9 mouse cellular contexts compared by ENCODE assay signal in the genomic region with DNA sequence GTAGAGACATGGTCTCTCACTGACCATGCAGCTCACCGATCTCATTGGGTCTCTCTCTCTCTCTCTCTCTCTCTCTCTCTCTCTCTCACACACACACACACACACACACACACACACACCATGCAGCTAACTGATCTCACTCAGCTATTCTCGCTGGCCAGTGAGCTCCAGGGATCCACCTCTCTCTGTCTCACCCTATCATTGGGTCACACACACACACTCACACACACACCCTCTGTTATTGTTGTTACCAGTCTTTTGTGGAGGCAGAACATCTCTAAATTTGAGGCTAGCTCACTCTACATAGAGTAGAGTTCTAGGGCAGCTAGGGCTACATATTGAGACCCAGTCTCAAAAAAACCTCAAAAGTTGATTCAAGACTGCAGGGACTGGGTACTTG. TPM values are rescaled to one million over a fixed set of nuclear protein-coding genes. Genes with fewer than 3 reads are reported as not detected.
A peak's percentile ranks its signal among the peaks of the same experiment; 100 is the strongest.
DNase-seq lines count a peak whose midpoint lies in the region; ATAC-seq and TF ChIP-seq lines count a peak whose summit lies in the region.
"Had no signal": no experiment of that assay in that cellular context is flagged by ENCODE, and none has a peak within 500 bp of the region (broad histone marks: within the 10 kb centered on the region; RNA-seq: fewer than 3 reads in every experiment).

No protein-coding gene starts in this region.

- TF ChIP-seq CTCF in heart, adult 2 months (IDR thresholded peaks at IDR 0.05): no peak
- TF ChIP-seq CTCF in stomach, postnatal 0 days (IDR thresholded peaks at IDR 0.05; ENCODE audit: low read depth): no peak

- no peak for ATAC-seq in midbrain, embryonic 11.5 days (ENCODE audit: low FRiP score)
- no peak for ATAC-seq in liver, embryonic 13.5 days (ENCODE audit: low read depth)
- no peak for ATAC-seq in stomach, postnatal 0 days (ENCODE audit: low FRiP score, low TSS enrichment)
- ATAC-seq: activated CD4-positive, CD25-positive, alpha-beta regulatory T cell, adult 4 months had no signal

- no peak for TF ChIP-seq POLR2A in heart, adult 2 months (IDR thresholded peaks at IDR 0.05; ENCODE audit: insufficient read depth, low read depth, low read length)

- H3K4me1 ChIP-seq in heart, adult 2 months (ENCODE audit: control insufficient read depth, insufficient read depth, low read length): peaks cover 29% of the 10 kb centered on the region
- peaks cover 20% of the 10 kb centered on the region for H3K4me1 ChIP-seq in midbrain, embryonic 10.5 days
- H3K4me1 ChIP-seq in midbrain, embryonic 11.5 days (ENCODE audit: control insufficient read depth, insufficient read depth, low read length): peaks cover 10% of the 10 kb centered on the region
- H3K4me1 ChIP-seq in liver, embryonic 13.5 days (replicated peaks): peaks cover 73% of the 10 kb centered on the region
- peaks cover 4% of the 10 kb centered on the region; the same call in 1 of the 2 replicates for H3K4me1 ChIP-seq in stomach, postnatal 0 days (replicated peaks; ENCODE audit: control insufficient read depth, insufficient read depth)

- H3K27ac ChIP-seq in heart, adult 2 months: no peak overlapping the region
- H3K27ac ChIP-seq in midbrain, embryonic 10.5 days (replicated peaks): no peak overlapping the region
- no peak overlapping the region for H3K27ac ChIP-seq in midbrain, embryonic 11.5 days (ENCODE audit: low read depth, low read length)
- H3K27ac ChIP-seq in liver, embryonic 13.5 days: peak overlapping the region; percentile 95
- H3K27ac ChIP-seq in stomach, postnatal 0 days (replicated peaks): 0 out of 2 replicates have a peak overlapping the region, but pooled peaks have one; percentile 1

- no peaks in the 10 kb centered on the region for H3K9me3 ChIP-seq in midbrain, embryonic 10.5 days (replicated peaks)
- no peaks in the 10 kb centered on the region for H3K9me3 ChIP-seq in midbrain, embryonic 11.5 days (ENCODE audit: control insufficient read depth, low read length)
- H3K9me3 ChIP-seq in liver, embryonic 13.5 days (replicated peaks): no peaks in the 10 kb centered on the region
- H3K9me3 ChIP-seq in stomach, postnatal 0 days (ENCODE audit: control insufficient read depth, low read length): no peaks in the 10 kb centered on the region

- H3K4me3 ChIP-seq in heart, adult 2 months: no peak overlapping the region
- peak overlapping the region; percentile 92; the same call in 1 of the 2 replicates for H3K4me3 ChIP-seq in midbrain, embryonic 10.5 days
- no peak overlapping the region for H3K4me3 ChIP-seq in midbrain, embryonic 11.5 days (ENCODE audit: low read depth, low read length)
- H3K4me3 ChIP-seq in liver, embryonic 13.5 days (replicated peaks): peak overlapping the region; percentile 91
- H3K4me3 ChIP-seq in stomach, postnatal 0 days (ENCODE audit: low read depth, low read length): no peak overlapping the region

- 42% methylated on average over 2 of the region's 2 CpGs for WGBS in heart, adult 2 months
- 78% methylated on average over 2 of the region's 2 CpGs for WGBS in midbrain, embryonic 10.5 days
- 79% methylated on average over 2 of the region's 2 CpGs for WGBS in midbrain, embryonic 11.5 days
- 25% methylated on average over 2 of the region's 2 CpGs for WGBS in liver, embryonic 13.5 days (ENCODE audit: insufficient replicate concordance)
- 64% methylated on average over 2 of the region's 2 CpGs for WGBS in stomach, postnatal 0 days

- H3K79me2 ChIP-seq in heart, adult 2 months (replicated peaks; ENCODE audit: control insufficient read depth, insufficient read depth, low read length): peaks cover 8% of the 10 kb centered on the region

- no peak overlapping the region for H3K9ac ChIP-seq in heart, adult 2 months (ENCODE audit: low read depth, low read length)
- H3K9ac ChIP-seq in midbrain, embryonic 11.5 days (ENCODE audit: low read length): no peak overlapping the region; the same call in 1 of the 2 replicates
- H3K9ac ChIP-seq in liver, embryonic 13.5 days: peak overlapping the region; percentile 97
- no peak overlapping the region for H3K9ac ChIP-seq in stomach, postnatal 0 days (ENCODE audit: low read length)

- intact Hi-C loops in heart, adult 2 months (cut with DNase I): no loop called here

- no peak overlapping the region; the same call in 1 of the 2 replicates for H3K4me2 ChIP-seq in midbrain, embryonic 11.5 days
- peak overlapping the region; percentile 90 for H3K4me2 ChIP-seq in liver, embryonic 13.5 days
- H3K4me2 ChIP-seq in stomach, postnatal 0 days (replicated peaks; ENCODE audit: low read depth): peak overlapping the region; percentile 90; the same call in 1 of the 2 replicates

- TF ChIP-seq EP300 in heart, adult 2 months (IDR thresholded peaks at IDR 0.05; ENCODE audit: insufficient read depth, low read depth, low read length): no peak
- TF ChIP-seq EP300 in stomach, postnatal 0 days (optimal IDR thresholded peaks at IDR 0.05): no peak

- DNase-seq in heart, adult 11 months: peak; percentile 91
- no peak for DNase-seq in heart, adult 2 months
- DNase-seq in midbrain, embryonic 10.5 days (ENCODE audit: low spot score): no peak
- no peak for DNase-seq in midbrain, embryonic 11.5 days (ENCODE audit: low spot score, missing footprints)
- no peak for DNase-seq in liver, embryonic 13.5 days
- DNase-seq in stomach, postnatal 0 days (ENCODE audit: low spot score): no peak
- DNase-seq in left cerebral cortex, adult 8-10 months (ENCODE audit: low spot score in 2 of 2): no peak
- DNase-seq in layer of hippocampus, adult 8-10 months (ENCODE audit: low spot score in 2 of 2): no peak

- H3K27me3 ChIP-seq in heart, adult 2 months (ENCODE audit: control insufficient read depth, insufficient read depth, low read length): no peaks in the 10 kb centered on the region
- H3K27me3 ChIP-seq in midbrain, embryonic 10.5 days (ENCODE audit: low read depth, poor library complexity, severe bottlenecking): no peaks in the 10 kb centered on the region
- H3K27me3 ChIP-seq in midbrain, embryonic 11.5 days (ENCODE audit: control insufficient read depth, insufficient read depth, low read length): no peaks in the 10 kb centered on the region
- no peaks in the 10 kb centered on the region for H3K27me3 ChIP-seq in liver, embryonic 13.5 days
- H3K27me3 ChIP-seq in stomach, postnatal 0 days (ENCODE audit: control insufficient read depth, insufficient read depth, low read length): no peaks in the 10 kb centered on the region

- H3K36me3 ChIP-seq in heart, adult 2 months (ENCODE audit: control insufficient read depth, insufficient read depth, low read length): peaks cover 11% of the 10 kb centered on the region
- H3K36me3 ChIP-seq in midbrain, embryonic 10.5 days: peaks cover 8% of the 10 kb centered on the region
- H3K36me3 ChIP-seq in midbrain, embryonic 11.5 days (ENCODE audit: control insufficient read depth, insufficient read depth, low read length): no peaks in the 10 kb centered on the region
- H3K36me3 ChIP-seq in liver, embryonic 13.5 days: peaks cover 12% of the 10 kb centered on the region
- H3K36me3 ChIP-seq in stomach, postnatal 0 days (ENCODE audit: control insufficient read depth, insufficient read depth, low read length): no peaks in the 10 kb centered on the region

RNA-seq across cellular contexts. Expression of a gene that starts 1.8 kb away (rescaled TPM):
- total RNA-seq in heart, adult 2 months (2021): 10 to 100 TPM; 63.9 to 64.8 TPM
- 52.1 and 68.2 TPM in 2 replicates for polyA plus RNA-seq in heart, adult 2 months (2012; rRNA removed)
- 70.4 and 75.0 TPM in 2 replicates for polyA plus RNA-seq in midbrain, embryonic 10.5 days (2016; fragmentation: Nextera tagmentation; extraction: Ambion mirVana)
- 55.0 and 60.6 TPM in 2 replicates for polyA plus RNA-seq in midbrain, embryonic 11.5 days (2014; fragmentation: Nextera tagmentation; extraction: Ambion mirVana)
- polyA plus RNA-seq in liver, embryonic 13.5 days (2015; fragmentation: Nextera tagmentation; extraction: Ambion mirVana): 51.8 and 56.8 TPM in 2 replicates
- polyA plus RNA-seq in stomach, postnatal 0 days (2015; fragmentation: Nextera tagmentation; extraction: Ambion mirVana): 76.0 and 78.4 TPM in 2 replicates
- 10 to 100 TPM; 49.5 to 64.9 (median 60.9) TPM for total RNA-seq in left cerebral cortex, adult 8-10 months (2022)
- 10 to 100 TPM; 60.8 to 76.0 (median 71.2) TPM for total RNA-seq in layer of hippocampus, adult 8-10 months (2022)

RNA-seq across cellular contexts. Expression of a gene that starts 14.9 kb away (rescaled TPM):
- total RNA-seq in heart, adult 2 months (2021): 1 to 10 TPM; 8.3 to 8.5 TPM
- 19.2 and 20.8 TPM in 2 replicates for polyA plus RNA-seq in heart, adult 2 months (2012; rRNA removed)
- polyA plus RNA-seq in midbrain, embryonic 10.5 days (2016; fragmentation: Nextera tagmentation; extraction: Ambion mirVana): 64.8 and 73.1 TPM in 2 replicates
- 46.2 and 46.8 TPM in 2 replicates for polyA plus RNA-seq in midbrain, embryonic 11.5 days (2014; fragmentation: Nextera tagmentation; extraction: Ambion mirVana)
- 24.3 and 28.6 TPM in 2 replicates for polyA plus RNA-seq in liver, embryonic 13.5 days (2015; fragmentation: Nextera tagmentation; extraction: Ambion mirVana)
- polyA plus RNA-seq in stomach, postnatal 0 days (2015; fragmentation: Nextera tagmentation; extraction: Ambion mirVana): 27.9 and 30.8 TPM in 2 replicates
- total RNA-seq in left cerebral cortex, adult 8-10 months (2022): 10 to 100 TPM; 17.0 to 28.0 (median 23.5) TPM
- 10 to 100 TPM; 28.5 to 41.7 (median 36.6) TPM for total RNA-seq in layer of hippocampus, adult 8-10 months (2022)

RNA-seq across cellular contexts. Expression of a gene that starts 58.9 kb away (rescaled TPM):
- 10 to 100 TPM; 27.7 to 29.0 TPM for total RNA-seq in heart, adult 2 months (2021)
- 22.6 and 29.0 TPM in 2 replicates for polyA plus RNA-seq in heart, adult 2 months (2012; rRNA removed)
- 295 and 321 TPM in 2 replicates for polyA plus RNA-seq in midbrain, embryonic 10.5 days (2016; fragmentation: Nextera tagmentation; extraction: Ambion mirVana)
- polyA plus RNA-seq in midbrain, embryonic 11.5 days (2014; fragmentation: Nextera tagmentation; extraction: Ambion mirVana): 263 and 266 TPM in 2 replicates
- polyA plus RNA-seq in liver, embryonic 13.5 days (2015; fragmentation: Nextera tagmentation; extraction: Ambion mirVana): 50.9 and 58.8 TPM in 2 replicates
- 41.4 and 45.2 TPM in 2 replicates for polyA plus RNA-seq in stomach, postnatal 0 days (2015; fragmentation: Nextera tagmentation; extraction: Ambion mirVana)
- total RNA-seq in left cerebral cortex, adult 8-10 months (2022): 10 to 100 TPM; 90.2 to 93.1 (median 91.0) TPM
- total RNA-seq in layer of hippocampus, adult 8-10 months (2022): 100 to 1,000 TPM in 3 of 4 experiments, 10 to 100 TPM in 1; 95.4 to 113 (median 103) TPM

Comparison
In these comparisons a context has a peak if more than half of its experiments do, and no peak if none do; other contexts are left out.
1. H3K4me3 ChIP-seq: peak in midbrain, embryonic 10.5 days (single experiment) and liver, embryonic 13.5 days (single experiment); none in heart, adult 2 months (single experiment), midbrain, embryonic 11.5 days (single experiment) and stomach, postnatal 0 days (single experiment).
2. H3K27ac ChIP-seq: peak in liver, embryonic 13.5 days (single experiment) and stomach, postnatal 0 days (single experiment); none in heart, adult 2 months (single experiment), midbrain, embryonic 10.5 days (single experiment) and midbrain, embryonic 11.5 days (single experiment).